Mouse (Mus musculus) heart, postnatal 0 days (tissue): ENCODE results near the gene Zdhhc8.

Experiments
- CTCF ChIP-seq: IDR thresholded peaks from 2 replicates; pipeline ENCODE4 v1.5.1; 2016; ENCODE audit warnings: antibody characterized with exemption, control low read depth, low read depth
- EP300 ChIP-seq: IDR thresholded peaks from 2 replicates; pipeline ENCODE4 v1.6.1; 2016; ENCODE audit warnings: antibody characterized with exemption, low read depth

DNA sequence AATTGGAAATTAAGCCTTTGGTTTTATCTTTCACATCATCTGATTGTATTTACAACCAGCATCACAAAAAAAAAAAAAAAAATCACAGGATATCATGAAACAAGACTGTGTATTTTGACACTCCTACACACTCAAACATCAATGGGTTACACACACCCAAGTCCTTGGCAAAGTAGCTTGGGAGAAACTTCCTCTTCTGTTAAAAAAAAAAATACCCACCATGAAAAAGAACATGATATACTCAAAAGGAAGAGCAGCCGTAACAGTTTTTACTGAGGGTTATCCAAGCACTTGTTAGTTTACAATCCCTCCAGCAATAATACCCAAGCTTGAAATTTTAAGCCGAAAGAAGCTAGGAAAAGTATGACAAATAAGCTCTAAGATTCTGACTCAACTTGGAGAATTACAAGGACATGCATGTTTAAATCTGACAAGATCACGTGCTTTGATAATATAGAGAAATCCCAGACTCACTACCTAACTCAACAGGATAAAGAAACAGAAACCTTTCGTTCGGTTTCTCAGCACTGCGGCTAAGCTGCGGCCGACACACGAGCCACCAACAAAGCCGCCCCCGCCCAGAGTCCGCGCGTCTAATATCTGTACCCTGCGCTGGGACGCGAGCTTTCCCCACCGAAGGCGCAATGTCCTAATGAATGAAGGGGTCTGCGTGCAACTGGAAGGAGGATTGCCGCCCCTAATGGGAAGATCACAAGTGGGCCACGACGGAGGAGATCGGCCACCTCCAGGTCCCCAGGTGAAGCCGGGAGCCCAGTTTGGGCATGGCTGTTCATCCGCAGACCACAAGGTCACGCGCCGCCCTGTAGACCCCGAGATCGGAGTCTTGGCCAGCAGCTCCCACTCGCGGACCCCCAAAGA is 12.8 kb upstream of the Zdhhc8 start:
- no peak for TF ChIP-seq CTCF
- TF ChIP-seq EP300 = no peak
